Mouse (Mus musculus): ENCODE results near the gene Banf1. TPM values are rescaled to one million over a fixed set of nuclear protein-coding genes. Genes with fewer than 3 reads are reported as not detected.

Gene Banf1
- polyA plus RNA-seq, 1 experiment, result 178 TPM

DNA sequence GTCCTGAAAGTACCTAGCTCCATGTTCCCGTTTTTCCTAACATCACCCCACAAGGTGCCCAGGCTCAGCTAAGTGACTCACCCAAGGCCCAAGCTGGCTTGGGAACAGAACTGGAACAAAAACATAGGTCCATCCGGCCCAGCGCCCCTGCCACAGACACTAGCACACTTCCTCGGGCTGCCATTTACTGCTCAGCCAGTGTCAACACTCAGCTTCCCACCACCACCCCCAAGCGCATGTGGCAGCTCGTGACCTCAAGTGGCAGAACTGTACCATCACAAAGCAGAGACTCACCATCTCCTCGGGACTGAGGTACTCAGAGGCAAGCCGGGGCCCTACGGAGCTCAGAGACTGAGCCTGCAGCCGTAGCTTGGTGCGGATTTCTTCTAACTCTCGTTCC is 16.4 kb upstream of the Banf1 start:
- peaks cover 84% of the 10 kb centered on the region for H3K36me3 ChIP-seq (replicated peaks; ENCODE audit: low read length)
- no peaks in the 10 kb centered on the region for H3K9me3 ChIP-seq

DNA sequence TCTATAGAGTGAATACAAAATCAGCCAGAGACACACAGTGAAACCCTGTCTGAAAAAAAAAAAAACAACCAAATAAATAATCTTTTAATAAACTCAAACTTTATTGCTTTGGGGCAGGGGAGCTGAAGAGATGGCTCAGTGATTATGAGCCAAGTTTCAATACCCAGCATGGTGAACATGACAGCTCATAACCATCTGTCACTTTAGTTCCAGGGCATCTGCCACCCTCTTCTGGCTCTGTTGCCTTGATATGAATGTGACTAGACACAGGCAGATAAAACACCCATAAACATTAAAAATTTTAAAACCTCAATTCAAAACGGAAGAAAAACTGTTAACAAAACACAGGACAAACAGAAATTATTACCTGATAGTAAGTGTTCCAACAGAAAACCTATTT is 10.5 kb upstream of the Banf1 start:
- Histone ChIP-seq H3K4me3 (replicated peaks) (no peak overlapping the region), H3K27me3 (replicated peaks) (no peaks in the 10 kb centered on the region)
- no peak for TF ChIP-seq FLI1 (IDR thresholded peaks at IDR 0.05; ENCODE audit: low read length)
- no peak for TF ChIP-seq GATA1 (IDR thresholded peaks at IDR 0.05; ENCODE audit: borderline replicate concordance, low read length)

More for the DNA sequence above, 16.4 kb upstream of the Banf1 start:
- Histone ChIP-seq H3K27me3 (replicated peaks) (no peaks in the 10 kb centered on the region), H3K4me3 (replicated peaks) (no peak overlapping the region), H3K4me1 (peaks cover 26% of the 10 kb centered on the region)
- TF ChIP-seq FLI1 (IDR thresholded peaks at IDR 0.05; ENCODE audit: low read length), result no peak
- no peak for TF ChIP-seq GATA1 (IDR thresholded peaks at IDR 0.05; ENCODE audit: borderline replicate concordance, low read length)

DNA sequence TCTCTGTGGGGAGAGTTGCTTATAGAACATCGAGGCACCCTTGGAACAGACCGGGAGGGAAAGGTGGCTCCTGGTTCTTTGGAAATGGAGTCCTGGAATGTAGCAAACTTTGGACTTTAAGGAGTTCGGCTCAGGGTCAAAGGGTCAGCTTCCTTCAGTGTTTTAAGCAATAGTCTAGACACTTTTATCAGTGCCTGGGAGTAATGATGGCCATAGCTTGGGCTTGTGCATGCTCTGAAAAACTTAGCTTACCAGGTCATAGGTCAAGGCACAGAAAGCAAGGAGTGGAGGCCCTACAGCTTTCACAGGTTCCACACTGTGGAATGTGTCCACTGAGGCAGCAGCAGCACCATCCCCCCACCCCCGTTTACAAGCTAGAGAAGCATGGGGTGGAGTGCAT is 7.8 kb upstream of the Banf1 start:
- Histone ChIP-seq H3K36me3 (replicated peaks; ENCODE audit: low read length) (peaks cover 93% of the 10 kb centered on the region), H3K4me3 (replicated peaks) (no peak overlapping the region), H3K27me3 (replicated peaks) (no peaks in the 10 kb centered on the region), H3K4me1 (peaks cover 6% of the 10 kb centered on the region; the same call in 1 of the 2 replicates), H3K9me3 (peaks cover 8% of the 10 kb centered on the region)
- TF ChIP-seq FLI1 (IDR thresholded peaks at IDR 0.05; ENCODE audit: low read length) (no peak), GATA1 (IDR thresholded peaks at IDR 0.05; ENCODE audit: borderline replicate concordance, low read length) (no peak)

More for the DNA sequence above, 10.5 kb upstream of the Banf1 start:
- Histone ChIP-seq H3K4me1 (no peaks in the 10 kb centered on the region), H3K9me3 (peaks cover 8% of the 10 kb centered on the region), H3K36me3 (replicated peaks; ENCODE audit: low read length) (peaks cover 94% of the 10 kb centered on the region)

DNA sequence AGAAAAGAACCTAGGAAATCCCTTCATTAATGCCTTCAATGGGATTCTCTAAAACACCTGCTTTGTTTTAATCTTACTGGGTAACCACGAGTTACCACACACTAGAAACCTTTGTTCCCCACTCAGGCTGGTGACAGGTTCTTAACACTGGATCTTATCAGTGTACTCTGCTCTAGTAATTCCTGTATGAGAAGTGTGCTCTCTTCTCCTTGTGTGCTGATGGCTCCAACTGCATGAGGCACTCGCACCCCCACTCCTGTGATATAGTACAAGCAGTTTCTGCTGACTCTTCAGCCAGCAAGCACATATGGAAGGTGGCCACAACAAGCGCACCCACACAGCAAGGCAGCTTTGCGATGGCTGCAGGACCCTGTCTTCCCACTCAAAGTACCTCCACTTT is 7.2 kb upstream of the Banf1 start:
- H3K27me3 ChIP-seq (replicated peaks), result no peaks in the 10 kb centered on the region
- no peak overlapping the region for H3K4me3 ChIP-seq (replicated peaks)
- H3K36me3 ChIP-seq (replicated peaks; ENCODE audit: low read length), result peaks cover 93% of the 10 kb centered on the region
- peaks cover 8% of the 10 kb centered on the region for H3K9me3 ChIP-seq
- TF ChIP-seq GATA1 (IDR thresholded peaks at IDR 0.05; ENCODE audit: borderline replicate concordance, low read length) (no peak), FLI1 (IDR thresholded peaks at IDR 0.05; ENCODE audit: low read length) (no peak)
- H3K4me1 ChIP-seq, result peaks cover 6% of the 10 kb centered on the region; the same call in 1 of the 2 replicates

DNA sequence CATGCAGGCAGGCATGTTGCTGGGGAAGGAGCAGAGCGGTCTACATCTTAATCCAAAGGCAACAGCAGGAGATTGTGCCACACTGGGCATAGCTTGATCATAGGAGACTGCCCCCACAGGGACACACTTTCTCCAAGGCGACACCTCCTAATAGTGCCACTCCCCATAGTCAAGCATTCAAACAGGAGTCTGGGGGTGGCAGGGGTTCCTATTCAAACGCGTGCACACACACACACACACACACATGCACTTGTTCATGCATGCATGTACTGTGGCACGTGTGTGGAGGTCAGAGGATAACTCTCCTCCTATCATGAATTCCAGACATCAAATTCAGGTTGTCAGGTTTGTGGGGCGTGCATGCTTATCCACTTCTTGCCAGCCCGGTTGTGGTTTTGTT is 5.8 kb upstream of the Banf1 start:
- H3K9me3 ChIP-seq, result peaks cover 8% of the 10 kb centered on the region
- TF ChIP-seq FLI1 (IDR thresholded peaks at IDR 0.05; ENCODE audit: low read length), result no peak
- no peak for TF ChIP-seq GATA1 (IDR thresholded peaks at IDR 0.05; ENCODE audit: borderline replicate concordance, low read length)
- H3K27me3 ChIP-seq (replicated peaks), result no peaks in the 10 kb centered on the region
- peaks cover 18% of the 10 kb centered on the region for H3K4me1 ChIP-seq
- peaks cover 92% of the 10 kb centered on the region for H3K36me3 ChIP-seq (replicated peaks; ENCODE audit: low read length)
- no peak overlapping the region for H3K4me3 ChIP-seq (replicated peaks)

DNA sequence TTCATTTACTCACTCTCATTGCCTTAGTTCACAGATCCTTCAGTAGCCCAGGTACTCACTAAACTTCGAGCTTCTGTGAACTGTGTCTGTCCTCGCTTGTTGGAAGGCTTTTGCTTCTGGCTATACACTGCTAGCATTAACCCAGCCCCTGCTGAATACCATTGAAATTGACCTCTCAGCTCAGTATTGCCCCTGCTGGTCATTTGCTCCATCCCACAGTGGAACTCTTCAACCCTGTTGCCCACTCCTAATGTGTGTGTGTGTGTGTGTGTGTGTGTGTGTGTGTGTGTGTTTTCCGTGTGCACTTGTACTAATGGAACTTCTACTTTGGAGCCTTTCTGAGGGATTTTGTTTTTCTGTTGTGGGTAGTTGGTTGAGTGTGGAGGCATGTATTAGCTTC is 4.0 kb upstream of the Banf1 start:
- Histone ChIP-seq H3K36me3 (replicated peaks; ENCODE audit: low read length) (peaks cover 75% of the 10 kb centered on the region), H3K27me3 (replicated peaks) (no peaks in the 10 kb centered on the region), H3K9me3 (peaks cover 8% of the 10 kb centered on the region), H3K4me3 (replicated peaks) (no peak overlapping the region), H3K4me1 (peaks cover 25% of the 10 kb centered on the region)
- TF ChIP-seq GATA1 (IDR thresholded peaks at IDR 0.05; ENCODE audit: borderline replicate concordance, low read length) (no peak), FLI1 (IDR thresholded peaks at IDR 0.05; ENCODE audit: low read length) (no peak)

DNA sequence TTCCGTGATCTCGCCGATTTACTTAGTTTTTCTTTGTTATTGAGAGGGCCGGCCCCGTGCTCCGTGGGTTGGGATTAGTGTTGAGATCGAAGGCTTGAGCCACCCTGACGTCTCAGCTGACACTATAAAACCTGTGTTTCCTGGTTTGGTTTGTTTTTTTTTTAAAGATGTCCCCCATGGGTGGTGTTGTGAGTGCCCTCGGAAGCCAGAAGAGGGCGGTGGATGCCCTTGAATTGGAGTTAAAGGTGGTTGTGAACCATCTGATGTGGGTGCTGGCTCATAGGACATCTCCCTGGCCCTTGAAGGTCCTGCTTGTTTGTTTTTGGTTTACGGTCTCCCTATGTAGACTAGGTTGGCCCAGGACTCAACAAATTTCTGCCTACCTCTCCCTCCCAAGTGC is 487 bp upstream of the Banf1 start:
- H3K27me3 ChIP-seq (replicated peaks), result no peaks in the 10 kb centered on the region
- H3K9me3 ChIP-seq, result no peaks in the 10 kb centered on the region
- H3K4me1 ChIP-seq, result peaks cover 51% of the 10 kb centered on the region
- peaks cover 66% of the 10 kb centered on the region for H3K36me3 ChIP-seq (replicated peaks; ENCODE audit: low read length)
- H3K4me3 ChIP-seq (replicated peaks), result peak overlapping the region; percentile 100
- no peak for TF ChIP-seq GATA1 (IDR thresholded peaks at IDR 0.05; ENCODE audit: borderline replicate concordance, low read length)
- TF ChIP-seq FLI1 (IDR thresholded peaks at IDR 0.05; ENCODE audit: low read length), result no peak; the same call in 1 of the 2 replicates

DNA sequence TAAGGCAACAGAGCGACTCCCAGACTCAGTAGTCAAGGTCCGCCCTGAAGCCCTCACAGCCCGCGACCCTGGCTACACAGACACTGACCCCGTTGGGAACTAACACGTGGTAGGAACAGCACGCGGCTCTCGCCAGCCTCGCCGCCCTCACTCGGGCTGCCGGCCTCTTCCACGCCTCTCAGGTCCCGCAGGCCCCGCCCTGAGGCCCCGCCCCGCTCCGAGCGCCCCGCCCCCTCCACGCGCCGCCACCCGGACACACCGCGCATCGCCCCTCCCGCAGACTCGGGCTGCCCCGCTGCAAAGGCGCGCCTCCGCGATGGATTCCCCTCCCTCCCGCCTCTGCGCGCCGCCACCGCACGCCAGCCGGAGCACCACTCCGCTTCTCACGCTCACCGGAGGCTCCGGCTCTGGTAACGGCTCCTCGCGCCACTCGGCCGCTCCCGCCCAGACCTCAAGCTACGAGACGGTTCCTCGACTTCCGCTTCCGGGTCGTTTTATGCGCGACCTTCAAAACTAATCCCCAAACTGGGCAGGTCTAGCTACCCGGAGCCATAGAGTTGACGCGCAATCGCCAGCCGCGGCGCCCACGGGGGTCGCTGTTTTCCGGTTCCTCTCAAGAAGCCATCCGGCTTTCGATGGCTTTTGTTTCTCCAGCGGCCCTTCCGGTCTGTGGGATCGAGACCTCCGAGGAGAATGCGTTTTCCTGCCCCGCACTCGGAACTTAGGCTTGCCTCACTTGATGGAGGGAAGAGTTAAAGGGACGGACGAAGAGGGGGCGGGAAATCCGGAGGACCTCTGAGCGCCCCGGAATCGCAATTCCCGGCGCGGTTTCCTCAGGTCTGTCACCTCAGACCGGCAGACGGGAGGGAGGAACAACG is 554 bp downstream of the Banf1 start, which contains the start of gene Eif1ad:
Gene Eif1ad (plus strand): TSS at position 567 of the 878 bp plus-strand sequence.
- H3K36me3 ChIP-seq (replicated peaks; ENCODE audit: low read length), result peaks cover 56% of the 10 kb centered on the region
- peak within 1 kb of the TSS; percentile 100 for H3K4me3 ChIP-seq (replicated peaks)
- TF ChIP-seq GATA1 (IDR thresholded peaks at IDR 0.05; ENCODE audit: borderline replicate concordance, low read length) (no peak), FLI1 (IDR thresholded peaks at IDR 0.05; ENCODE audit: low read length) (no peak)

DNA sequence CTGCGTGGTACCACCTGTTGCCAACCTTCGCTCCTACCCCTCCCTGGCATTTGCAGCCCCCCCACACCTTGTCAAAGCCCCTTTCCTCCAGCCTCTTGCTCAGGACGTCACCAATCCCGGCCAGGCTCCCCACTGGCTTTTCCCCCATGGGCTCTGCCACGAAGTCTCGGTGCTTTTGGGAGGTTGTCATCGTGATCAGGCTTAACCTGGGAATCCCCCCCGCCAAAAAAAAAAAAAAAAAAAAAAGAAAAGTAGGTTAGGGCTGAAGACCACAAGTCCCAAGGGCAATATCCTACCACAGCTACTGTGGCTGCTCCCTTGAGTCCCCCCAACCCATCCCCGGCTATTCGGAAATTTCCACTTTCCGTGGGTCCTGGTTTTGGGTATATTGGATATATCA is 1.2 kb downstream of the Banf1 start:
- H3K27me3 ChIP-seq (replicated peaks), result no peaks in the 10 kb centered on the region
- peaks cover 50% of the 10 kb centered on the region for H3K4me1 ChIP-seq
- H3K36me3 ChIP-seq (replicated peaks; ENCODE audit: low read length), result peaks cover 50% of the 10 kb centered on the region
- peak overlapping the region; percentile 100 for H3K4me3 ChIP-seq (replicated peaks)
- H3K9me3 ChIP-seq, result no peaks in the 10 kb centered on the region
- no peak for TF ChIP-seq FLI1 (IDR thresholded peaks at IDR 0.05; ENCODE audit: low read length)
- TF ChIP-seq GATA1 (IDR thresholded peaks at IDR 0.05; ENCODE audit: borderline replicate concordance, low read length), result no peak

More for the DNA sequence above, 554 bp downstream of the Banf1 start, which contains the start of gene Eif1ad:
- Histone ChIP-seq H3K27me3 (replicated peaks) (no peaks in the 10 kb centered on the region), H3K4me1 (peaks cover 51% of the 10 kb centered on the region), H3K9me3 (no peaks in the 10 kb centered on the region)

DNA sequence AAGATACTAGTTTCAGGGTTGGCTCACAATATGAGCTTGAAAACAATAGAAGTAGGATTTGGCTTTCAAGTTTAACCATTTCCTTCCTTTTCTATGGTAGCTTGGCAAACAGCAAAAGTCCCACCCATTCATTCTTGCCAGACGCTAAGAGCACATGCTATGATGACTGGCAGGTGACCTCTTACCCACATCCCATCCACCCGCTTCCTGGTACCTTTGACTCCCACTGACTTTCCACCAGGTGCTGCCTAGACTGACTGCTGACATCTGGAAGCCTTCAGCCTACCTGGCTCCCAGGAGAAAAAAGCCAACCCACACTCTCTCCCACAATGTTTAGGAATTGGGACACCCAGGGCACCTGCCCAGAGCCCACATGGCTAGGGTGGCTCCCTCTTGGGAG is 2.8 kb downstream of the Banf1 start:
- peaks cover 44% of the 10 kb centered on the region for H3K4me1 ChIP-seq
- TF ChIP-seq GATA1 (IDR thresholded peaks at IDR 0.05; ENCODE audit: borderline replicate concordance, low read length) (no peak), FLI1 (IDR thresholded peaks at IDR 0.05; ENCODE audit: low read length) (no peak)
- H3K27me3 ChIP-seq (replicated peaks), result no peaks in the 10 kb centered on the region
- H3K4me3 ChIP-seq (replicated peaks), result no peak overlapping the region
- H3K9me3 ChIP-seq, result no peaks in the 10 kb centered on the region
- H3K36me3 ChIP-seq (replicated peaks; ENCODE audit: low read length), result peaks cover 34% of the 10 kb centered on the region
